Mouse (Mus musculus) kidney, adult 2 months (tissue): ENCODE results near the gene Whamm. TPM values are rescaled to one million over a fixed set of nuclear protein-coding genes. Genes with fewer than 3 reads are reported as not detected.
A peak's percentile ranks its signal among the peaks of the same experiment; 100 is the strongest.

ENCODE experiments used
- DNase-seq: peaks from one replicate; pipeline ENCODE4 v3.0.0; 2021
- H3K27ac ChIP-seq: fragments of 200-500 bp; 2 replicates; pipeline ENCODE4 v1.5.1; 2012; ENCODE audit warnings: low read depth, low read length, control low read depth, inconsistent platforms; ENCODE audit not compliant: insufficient read depth
- H3K27me3 ChIP-seq: fragments of 200-500 bp; replicated peaks from 2 replicates; pipeline ENCODE4 v1.6.1; 2012; ENCODE audit warnings: mild to moderate bottlenecking, moderate library complexity, low read length, inconsistent platforms; ENCODE audit not compliant: control insufficient read depth, insufficient read depth
- H3K36me3 ChIP-seq: fragments of 200-500 bp; 2 replicates; pipeline ENCODE4 v1.6.1; 2012; ENCODE audit warnings: mild to moderate bottlenecking, moderate library complexity, low read length, inconsistent platforms; ENCODE audit not compliant: control insufficient read depth, insufficient read depth
- H3K4me1 ChIP-seq: fragments of 200-500 bp; 2 replicates; pipeline ENCODE4 v1.6.1; 2011; ENCODE audit warnings: low read length; ENCODE audit not compliant: control insufficient read depth, insufficient read depth
- H3K4me3 ChIP-seq: fragments of 200-500 bp; 2 replicates; pipeline ENCODE4 v1.5.1; 2011; ENCODE audit warnings: mild to moderate bottlenecking, low read depth, low read length, control low read depth; ENCODE audit not compliant: insufficient read depth
- CTCF ChIP-seq: fragments of 200-500 bp; conservative IDR thresholded peaks from 2 replicates; pipeline ENCODE4 v1.5.1; 2011; ENCODE audit warnings: low read depth, mild to moderate bottlenecking, control low read depth, low read length, moderate library complexity, mixed read lengths; ENCODE audit not compliant: insufficient read depth, insufficient read length
- POLR2A ChIP-seq: fragments of 200-500 bp; IDR thresholded peaks from one replicate; pipeline ENCODE4 v1.6.1; 2011; ENCODE audit warnings: low read depth, low read length, control low read depth
- WGBS: fragments of 180-500 bp; shearing (Covaris S2); methylation state at CpG from one replicate; pipeline ENCODE4 v1.1.7; 2018; 5-methylcytosine and 5-hydroxymethylcytosine counted together
- polyA plus RNA-seq: library from polyadenylated mRNA; depleted of rRNA; stranded (reverse); fragments of >200 nt; gene quantifications from 2 replicates; pipeline ENCODE4 v1.2.3, GENCODE M21; 2012

Whamm gene
- polyA plus RNA-seq, 1 experiment, result 14.1 TPM

DNA sequence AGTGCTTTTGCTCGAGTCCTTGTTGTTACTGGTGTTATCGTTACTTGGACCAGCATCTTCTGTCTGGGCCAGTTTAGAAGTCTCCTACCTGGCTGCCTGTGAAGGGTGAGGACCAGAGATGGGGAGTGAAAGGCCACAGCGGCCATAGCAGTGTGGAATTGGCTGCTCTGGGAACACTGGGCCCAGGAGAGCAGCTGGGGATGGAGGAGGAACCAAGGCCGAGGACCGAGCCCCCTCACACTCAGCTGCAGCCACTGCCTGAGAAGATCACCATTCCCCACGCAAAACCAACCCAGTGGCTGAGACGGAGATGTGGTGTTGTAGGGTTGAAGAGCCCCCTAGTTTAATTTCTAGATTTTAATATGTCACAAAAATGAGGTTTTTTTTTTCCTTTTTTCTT, 6.3 kb upstream of the Whamm start:
- Histone ChIP-seq H3K27ac (no peak overlapping the region), H3K4me3 (no peak overlapping the region), H3K4me1 (no peaks in the 10 kb centered on the region), H3K27me3 (no peaks in the 10 kb centered on the region), H3K36me3 (no peaks in the 10 kb centered on the region)
- no peak for TF ChIP-seq POLR2A
- TF ChIP-seq CTCF, result no peak
- 79% methylated on average over 7 of the region's 7 CpGs for WGBS
- no peak for DNase-seq

DNA sequence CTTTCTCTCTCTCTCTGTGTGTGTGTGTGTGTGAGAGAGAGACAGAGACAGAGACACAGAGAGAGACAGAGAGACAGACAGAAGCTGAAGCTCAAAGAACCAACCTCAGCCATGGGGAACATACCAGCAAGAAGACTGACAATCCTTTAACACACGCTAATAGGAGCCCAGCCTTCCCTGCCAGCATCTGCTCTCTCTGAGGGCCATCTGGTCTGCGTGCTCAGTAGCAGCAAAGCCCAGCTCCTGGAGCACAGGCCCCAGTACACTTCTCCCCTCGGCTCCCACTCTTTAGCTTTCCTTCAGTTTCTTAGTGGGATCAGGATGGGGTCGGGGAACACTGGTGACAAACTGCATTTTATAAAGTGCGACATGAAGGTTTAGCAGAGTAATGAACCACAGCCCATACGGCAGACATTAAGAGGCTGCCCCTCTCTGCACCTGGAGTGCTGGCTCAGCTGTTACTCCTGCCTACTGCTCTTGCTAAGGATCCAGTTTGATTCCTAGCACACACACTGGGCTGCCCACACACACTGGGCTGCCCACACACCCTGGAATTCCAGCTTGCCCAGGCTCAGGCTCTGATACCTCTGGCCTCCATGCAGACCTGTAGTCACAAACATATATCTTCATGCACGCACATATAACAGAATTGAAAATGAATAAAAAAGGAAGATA, 5.5 kb upstream of the Whamm start:
- H3K4me1 ChIP-seq, result no peaks in the 10 kb centered on the region
- no peak for DNase-seq
- no peak overlapping the region for H3K27ac ChIP-seq
- no peak for TF ChIP-seq POLR2A
- TF ChIP-seq CTCF, result no peak
- no peak overlapping the region for H3K4me3 ChIP-seq
- no peaks in the 10 kb centered on the region for H3K36me3 ChIP-seq
- WGBS, result 69% methylated on average over 7 of the region's 7 CpGs
- no peaks in the 10 kb centered on the region for H3K27me3 ChIP-seq

DNA sequence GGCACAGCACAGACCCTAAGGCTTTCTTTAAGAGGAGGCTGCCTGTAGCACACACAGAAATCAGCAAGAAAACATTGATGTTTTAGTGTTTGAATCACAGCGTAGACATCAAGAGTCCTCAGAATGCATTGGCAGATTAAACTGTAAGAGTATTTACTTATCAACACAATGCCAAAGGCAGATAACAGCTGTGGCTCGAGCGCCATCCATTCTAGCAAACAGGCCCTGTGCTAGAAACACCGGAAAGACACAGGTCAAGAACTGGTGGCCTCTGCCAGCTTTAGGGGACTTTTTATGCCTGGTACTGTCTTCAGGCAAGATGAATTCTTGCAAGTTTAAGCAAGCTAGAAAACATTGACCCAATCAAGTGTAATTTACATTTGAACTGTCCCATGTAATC, 4.7 kb upstream of the Whamm start:
- DNase-seq, result no peak
- H3K27ac ChIP-seq, result no peak overlapping the region
- 91% methylated on average over 4 of the region's 4 CpGs for WGBS
- H3K27me3 ChIP-seq, result no peaks in the 10 kb centered on the region
- TF ChIP-seq POLR2A, result no peak
- TF ChIP-seq CTCF, result no peak
- no peaks in the 10 kb centered on the region for H3K4me1 ChIP-seq
- no peak overlapping the region for H3K4me3 ChIP-seq
- no peaks in the 10 kb centered on the region for H3K36me3 ChIP-seq

DNA sequence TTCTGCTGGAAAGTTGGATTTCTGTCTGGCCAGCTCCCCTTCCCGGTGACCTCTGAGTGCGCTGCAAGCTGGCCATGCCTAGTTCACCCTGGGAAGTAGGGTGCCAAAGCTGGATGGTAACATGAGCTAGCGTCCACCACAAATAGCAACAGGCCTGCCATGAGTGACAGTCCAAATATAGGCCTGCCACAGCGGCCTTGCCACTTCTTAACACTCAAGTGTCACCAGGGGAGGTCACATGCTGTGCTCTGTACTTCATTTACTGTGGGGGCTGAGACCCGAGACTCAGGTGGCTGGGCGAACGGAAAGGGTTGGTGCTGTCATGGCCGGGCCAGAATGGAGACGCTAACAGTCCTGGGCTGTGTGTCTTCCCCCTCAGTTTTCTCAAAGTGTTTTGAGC, 4.2 kb upstream of the Whamm start, which contains the start of gene Fsd2:
TSS of gene Fsd2 (minus strand) at position 53 of the 400 bp plus-strand sequence.
- 70% methylated on average over 9 of the region's 9 CpGs for WGBS
- no peak within 1 kb of the TSS for H3K27ac ChIP-seq
- no peaks in the 10 kb centered on the region for H3K4me1 ChIP-seq
- no peaks in the 10 kb centered on the region for H3K27me3 ChIP-seq
- no peak within 1 kb of the TSS for H3K4me3 ChIP-seq
- no peaks in the 10 kb centered on the region for H3K36me3 ChIP-seq
- no peak for TF ChIP-seq CTCF
- TF ChIP-seq POLR2A, result no peak
- DNase-seq, result no peak

DNA sequence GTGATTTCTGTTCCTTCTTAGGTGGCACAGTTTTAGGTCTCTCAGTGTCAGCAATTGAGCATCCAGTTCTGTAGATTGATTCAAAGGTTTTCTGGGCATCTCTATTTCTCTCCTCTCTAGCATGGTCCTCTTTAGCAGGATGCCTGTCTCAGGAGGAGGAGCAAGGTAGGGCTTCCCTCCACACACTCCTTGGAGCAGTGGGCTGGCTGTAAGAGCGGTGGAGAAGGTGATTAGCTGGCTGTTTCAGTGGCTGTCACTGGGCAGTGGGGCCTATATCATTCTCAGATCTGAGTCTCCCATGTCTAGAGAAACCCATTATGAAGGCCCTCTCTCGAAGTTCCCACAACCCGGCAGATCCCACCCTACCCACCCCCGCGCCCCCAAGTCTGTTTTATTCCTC, 3.7 kb upstream of the Whamm start:
- TF ChIP-seq CTCF (no peak), POLR2A (no peak)
- DNase-seq, result no peak
- Histone ChIP-seq H3K27me3 (no peaks in the 10 kb centered on the region), H3K4me3 (no peak overlapping the region), H3K4me1 (no peaks in the 10 kb centered on the region), H3K27ac (no peak overlapping the region), H3K36me3 (no peaks in the 10 kb centered on the region)
- 93% methylated on average over 5 of the region's 5 CpGs for WGBS

DNA sequence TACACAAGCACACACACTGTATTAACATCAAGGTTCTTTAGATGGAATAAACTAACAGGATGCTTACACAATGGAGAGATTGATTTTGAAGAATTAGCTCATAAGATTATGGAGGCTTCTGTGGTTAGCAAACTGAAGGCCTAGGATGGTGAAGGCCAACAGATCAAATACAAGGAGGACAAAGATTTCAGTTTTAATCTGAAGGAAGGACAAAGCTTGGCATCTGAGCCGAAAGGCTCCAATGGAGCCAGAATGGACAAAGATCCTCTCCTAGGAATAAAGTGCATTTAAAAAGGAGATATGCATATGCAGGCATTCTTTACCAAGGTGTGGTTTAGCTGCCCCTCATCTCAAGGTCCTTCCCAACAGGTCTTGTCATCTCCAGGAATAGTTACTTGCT, 1.2 kb upstream of the Whamm start:
- no peak for TF ChIP-seq CTCF
- TF ChIP-seq POLR2A, result no peak
- peaks cover 5% of the 10 kb centered on the region; the same call in 1 of the 2 replicates for H3K4me1 ChIP-seq
- WGBS, result 97% methylated on average over 1 of the region's 1 CpGs
- DNase-seq, result no peak
- no peak overlapping the region for H3K4me3 ChIP-seq
- H3K27ac ChIP-seq, result no peak overlapping the region
- no peaks in the 10 kb centered on the region for H3K36me3 ChIP-seq
- no peaks in the 10 kb centered on the region for H3K27me3 ChIP-seq

DNA sequence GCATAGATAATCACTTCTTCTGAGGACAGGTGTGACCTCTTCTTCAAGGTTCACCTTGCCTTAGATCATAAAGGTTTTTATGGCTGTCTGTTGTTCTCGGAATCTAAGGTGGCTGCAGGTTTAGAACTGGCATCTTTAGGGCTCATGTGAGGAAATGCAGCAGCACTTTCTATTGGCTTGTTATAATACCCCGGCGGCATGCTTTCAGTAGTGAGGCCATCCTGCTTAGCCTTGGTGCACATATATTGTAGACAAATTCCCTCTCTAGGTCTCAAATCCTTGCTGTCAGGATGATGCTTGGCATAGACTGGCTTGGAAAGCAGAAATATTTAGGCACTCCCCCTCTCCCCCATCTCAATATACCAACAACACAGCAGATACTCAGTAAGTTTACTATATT, 795 bp upstream of the Whamm start:
- Histone ChIP-seq H3K4me1 (peaks cover 5% of the 10 kb centered on the region; the same call in 1 of the 2 replicates), H3K27me3 (no peaks in the 10 kb centered on the region), H3K27ac (no peak overlapping the region), H3K36me3 (no peaks in the 10 kb centered on the region), H3K4me3 (no peak overlapping the region)
- no peak for DNase-seq
- TF ChIP-seq POLR2A, result no peak
- no peak for TF ChIP-seq CTCF
- 94% methylated on average over 3 of the region's 3 CpGs for WGBS

DNA sequence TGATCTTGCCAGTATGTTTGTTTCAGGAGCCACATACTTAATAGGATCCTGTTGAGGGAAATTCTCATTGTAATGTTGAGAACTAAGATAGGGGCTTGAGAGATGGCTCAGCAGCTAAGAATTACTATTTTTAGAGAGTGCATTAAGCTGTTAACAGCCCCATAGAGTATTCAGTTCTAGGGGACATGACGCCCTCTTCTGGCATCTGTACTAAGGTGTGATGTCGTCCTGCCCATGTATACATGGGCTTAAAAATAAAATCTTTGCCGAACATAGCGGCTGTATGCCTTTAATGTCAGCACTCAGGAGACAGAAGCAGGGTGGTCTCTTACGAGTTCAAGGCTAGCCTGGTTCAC, 336 bp upstream of the Whamm start:
- Histone ChIP-seq H3K27me3 (no peaks in the 10 kb centered on the region), H3K4me3 (peak overlapping the region; percentile 49; the same call in 1 of the 2 replicates), H3K27ac (no peak overlapping the region), H3K36me3 (no peaks in the 10 kb centered on the region), H3K4me1 (peaks cover 5% of the 10 kb centered on the region; the same call in 1 of the 2 replicates)
- no peak for TF ChIP-seq POLR2A
- TF ChIP-seq CTCF, result no peak
- WGBS, result 7% methylated on average over 5 of the region's 5 CpGs
- DNase-seq, result no peak
